Comparison of ENCODE assay signal across 26 mouse cellular contexts in genomic region chr1:134701191-134701590, GRCm38 (mm10). TPM values are rescaled to one million over a fixed set of nuclear protein-coding genes. Genes with fewer than 3 reads are reported as not detected.
DNase-seq lines count a peak whose midpoint lies in the region; TF ChIP-seq lines count a peak whose summit lies in the region.
"Had no signal": no experiment of that assay in that cellular context is flagged by ENCODE, and none has a peak within 500 bp of the region (broad histone marks: within the 10 kb centered on the region; RNA-seq: fewer than 3 reads in every experiment).

No protein-coding gene starts in this region.

- WGBS in cerebellum, adult 2 months, result 21% methylated on average over 6 of the region's 6 CpGs

- TF ChIP-seq EP300 in MEL (IDR thresholded peaks at IDR 0.05; ENCODE audit: low read depth in 1 of 2, low read length in 2 of 2), result no peak

- peaks cover 2 to 10% of the 10 kb centered on the region in 2 experiments for H3K27me3 ChIP-seq in MEL (ENCODE audit: control insufficient read depth in 1 of 2, insufficient read depth in 2 of 2, low read length in 2 of 2)
- no peaks in the 10 kb centered on the region for H3K27me3 ChIP-seq in cerebellum, adult 2 months (ENCODE audit: control insufficient read depth, insufficient read depth, low read length)

- no peak overlapping the region for H3K4me3 ChIP-seq in left cerebral cortex, adult 2 months
- H3K4me3 ChIP-seq in MEL (ENCODE audit: control insufficient read depth in 1 of 2, insufficient read depth in 1 of 2, low read depth in 2 of 2, low read length in 2 of 2), result no peak overlapping the region
- H3K4me3 ChIP-seq in cerebellum, adult 2 months (replicated peaks; ENCODE audit: insufficient read depth, low read depth, low read length), result no peak overlapping the region
- H3K4me3 ChIP-seq: embryonic facial prominence, embryonic 13.5 days; forebrain, embryonic 12.5 days; hindbrain, embryonic 10.5 days; limb, embryonic 13.5 days; lung, embryonic 15.5 days; midbrain, embryonic 12.5 days had no signal

- no peak for TF ChIP-seq POLR2A in MEL (IDR thresholded peaks at IDR 0.05; ENCODE audit: control insufficient read depth in 1 of 2, insufficient read depth in 1 of 2, low read depth in 1 of 2, low read length in 2 of 2, poor library complexity in 1 of 2)
- no peak for TF ChIP-seq POLR2A in cerebellum, adult 2 months (IDR thresholded peaks at IDR 0.05; ENCODE audit: borderline replicate concordance, insufficient read depth, low read length)

- no peaks in the 10 kb centered on the region for H3K79me2 ChIP-seq in MEL (ENCODE audit: control insufficient read depth, insufficient read depth, low read length, poor library complexity)

- H3K27ac ChIP-seq in left cerebral cortex, adult 2 months, result 0 out of 2 replicates have a peak overlapping the region, but pooled peaks have one; percentile 15
- no peak overlapping the region for H3K27ac ChIP-seq in MEL (ENCODE audit: control insufficient read depth, low read depth, low read length)
- H3K27ac ChIP-seq in cerebellum, adult 2 months (ENCODE audit: insufficient read depth, low read length), result peak overlapping the region; percentile 43
- H3K27ac ChIP-seq: embryonic facial prominence, embryonic 13.5 days; forebrain, embryonic 12.5 days; kidney, postnatal 0 days; limb, embryonic 13.5 days; lung, embryonic 15.5 days; midbrain, embryonic 12.5 days; stomach, postnatal 0 days had no signal

- no peak for TF ChIP-seq CTCF in left cerebral cortex, adult 2 months (IDR thresholded peaks at IDR 0.05)
- TF ChIP-seq CTCF in MEL (IDR thresholded peaks at IDR 0.05 in 2 of 3, conservative IDR thresholded peaks at IDR 0.05 in 1 of 3; ENCODE audit: control insufficient read depth in 1 of 3, insufficient read depth in 1 of 3, low read depth in 2 of 3, low read length in 3 of 3, poor library complexity in 1 of 3, severe bottlenecking in 1 of 3), result no peak
- TF ChIP-seq CTCF in cerebellum, adult 2 months (IDR thresholded peaks at IDR 0.05; ENCODE audit: borderline replicate concordance, insufficient read depth, low read depth, low read length), result no peak

- H3K36me3 ChIP-seq in MEL (ENCODE audit: control insufficient read depth in 1 of 2, insufficient read depth in 2 of 2, low read length in 2 of 2), result no peaks in the 10 kb centered on the region
- H3K36me3 ChIP-seq: embryonic facial prominence, embryonic 13.5 days; forebrain, embryonic 12.5 days; hindbrain, embryonic 10.5 days; limb, embryonic 13.5 days; lung, embryonic 15.5 days; midbrain, embryonic 12.5 days had no signal

- no peaks in the 10 kb centered on the region for H3K4me1 ChIP-seq in MEL (ENCODE audit: control insufficient read depth in 1 of 2, insufficient read depth in 2 of 2, low read length in 2 of 2)
- peaks cover 65% of the 10 kb centered on the region for H3K4me1 ChIP-seq in cerebellum, adult 2 months (ENCODE audit: control insufficient read depth, insufficient read depth, low read length)

- no peak for TF ChIP-seq RAD21 in MEL (IDR thresholded peaks at IDR 0.05; ENCODE audit: low read depth, low read length)

- H3K9ac ChIP-seq in MEL (ENCODE audit: control insufficient read depth, low read depth, low read length, poor library complexity, severe bottlenecking), result no peak overlapping the region
- H3K9ac ChIP-seq: embryonic facial prominence, embryonic 13.5 days; forebrain, embryonic 12.5 days; limb, embryonic 13.5 days; lung, embryonic 15.5 days; midbrain, embryonic 12.5 days had no signal

- no peaks in the 10 kb centered on the region for H3K9me3 ChIP-seq in MEL (replicated peaks; ENCODE audit: insufficient read depth, low read length)
- H3K9me3 ChIP-seq: embryonic facial prominence, embryonic 13.5 days; forebrain, embryonic 12.5 days; hindbrain, embryonic 10.5 days; limb, embryonic 13.5 days; lung, embryonic 15.5 days; midbrain, embryonic 12.5 days had no signal

- intact Hi-C loops in left cerebral cortex, adult 2 months (cut with DNase I), result no loop called here

- no peak for DNase-seq in left cerebral cortex, adult 2 months (ENCODE audit: extremely low spot score in 1 of 2, low spot score in 2 of 2)
- no peak for DNase-seq in left cerebral cortex, adult 8-10 months (ENCODE audit: low spot score in 2 of 2)
- DNase-seq in MEL (ENCODE audit: low read depth, low spot score), result peak; percentile 15
- DNase-seq in cerebellum, adult 2 months, result peak in 1 of 2 experiments; percentile 62
- DNase-seq in cerebellum, postnatal 14 days, result peak; percentile 56 to 63
- DNase-seq in right cerebral cortex, postnatal 10 days (ENCODE audit: low spot score in 2 of 2), result no peak
- DNase-seq in ovary, adult 18-20 months (ENCODE audit: low spot score), result no peak
- DNase-seq: adrenal gland, postnatal 14 days; gastrocnemius, postnatal 14 days; heart, postnatal 14 days; kidney, adult 18-20 months; layer of hippocampus, postnatal 36 days; right cerebral cortex, adult 18-20 months; right cerebral cortex, postnatal 4 days; thymus, adult 18-20 months; thymus, postnatal 25 days had no signal

TF ChIP-seq in MEL, 35 proteins besides CTCF, POLR2A, EP300 and RAD21:
- no peak for TF ChIP-seq USF1 (IDR thresholded peaks at IDR 0.05; ENCODE audit: low read depth, low read length)
- no peak for TF ChIP-seq MAFK (IDR thresholded peaks at IDR 0.05; ENCODE audit: borderline replicate concordance, low read depth, low read length)
- TF ChIP-seq RCOR1 (IDR thresholded peaks at IDR 0.05; ENCODE audit: low read depth, low read length), result no peak

RNA-seq across cellular contexts. Expression of gene Syt2, which starts 54.7 kb away (rescaled TPM):
- total RNA-seq in left cerebral cortex, adult 2 months (2021), result 10 to 100 TPM; 57.7 to 62.5 TPM
- 10 to 100 TPM; 60.7 to 89.7 (median 76.4) TPM for total RNA-seq in left cerebral cortex, adult 8-10 months (2022)
- 0.07 TPM in 1 of 2 replicates, not detected in the other for total RNA-seq in MEL (2012; rRNA removed)
- polyA plus RNA-seq in MEL (2012; ENCODE audit: insufficient read depth in 1 of 2, insufficient read length in 2 of 2, low read depth in 1 of 2, low replicate concordance in 2 of 2, missing spikeins in 1 of 2), result under 1 TPM in 1 of 2 experiments, not detected in 1; 0.31 TPM
- 305 and 318 TPM in 2 replicates for polyA plus RNA-seq in cerebellum, adult 2 months (2012; rRNA removed)
- total RNA-seq: heart, postnatal 14 days; megakaryocyte, adult 5-6 weeks had no signal
- polyA plus RNA-seq: spleen, adult 2 months had no signal

Comparison
In these comparisons a context has a peak if more than half of its experiments do, and no peak if none do; other contexts are left out.
1. DNase-seq: peak in MEL (single experiment) and cerebellum, postnatal 14 days (2 of 2); none in left cerebral cortex, adult 2 months (0 of 2), left cerebral cortex, adult 8-10 months (0 of 2), right cerebral cortex, postnatal 10 days (0 of 2) and ovary, adult 18-20 months (single experiment).
2. RNA of gene Syt2, which starts 54.7 kb away (total RNA-seq): 60.7 to 89.7 TPM in left cerebral cortex, adult 8-10 months and 57.7 to 62.5 TPM in left cerebral cortex, adult 2 months; 0.07 TPM in MEL; every median in the first group is over 10 times any median in the second.